ENCODE assay signal across 22 mouse cellular contexts in the genomic region with DNA sequence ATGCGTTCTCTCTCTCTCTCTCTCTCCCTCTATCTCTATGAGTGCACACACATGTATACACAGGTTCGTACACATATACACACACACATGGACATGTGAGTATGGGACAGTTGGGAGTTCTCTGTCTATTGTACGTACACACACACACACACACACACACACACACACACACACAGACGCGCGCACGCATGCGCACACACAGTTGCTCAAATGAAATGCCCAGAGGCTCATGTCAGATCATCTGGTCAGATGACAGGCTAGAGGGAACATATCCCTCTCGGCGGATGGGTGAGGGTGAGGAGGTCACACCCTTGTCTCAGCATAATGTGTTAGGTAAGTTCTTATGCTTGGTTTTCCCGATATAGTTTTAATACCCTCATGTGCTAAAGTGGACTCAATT.
DNase-seq lines count a peak whose midpoint lies in the region; ATAC-seq and TF ChIP-seq lines count a peak whose summit lies in the region.
"Had no signal": no experiment of that assay in that cellular context is flagged by ENCODE, and none has a peak within 500 bp of the region (broad histone marks: within the 10 kb centered on the region; RNA-seq: fewer than 3 reads in every experiment).

No protein-coding gene starts in this region.

- no peak overlapping the region for H3K9ac ChIP-seq in heart, postnatal 0 days (replicated peaks; ENCODE audit: low read depth, low read length)
- H3K9ac ChIP-seq: embryonic facial prominence, embryonic 15.5 days; hindbrain, embryonic 14.5 days; midbrain, embryonic 15.5 days had no signal

- 81% methylated on average over 11 of the region's 11 CpGs for WGBS in heart, embryonic 10.5 days
- WGBS in heart, postnatal 0 days: 81% methylated on average over 11 of the region's 11 CpGs

- intact Hi-C loops in heart, postnatal 10 days (cut with DNase I): no loop called here

- no peaks in the 10 kb centered on the region for H3K36me3 ChIP-seq in heart, embryonic 10.5 days
- no peaks in the 10 kb centered on the region for H3K36me3 ChIP-seq in heart, postnatal 0 days (replicated peaks; ENCODE audit: control insufficient read depth, insufficient read depth, low read length)
- H3K36me3 ChIP-seq in megakaryocyte, embryonic 14.5 days (replicated peaks; ENCODE audit: low read length): no peaks in the 10 kb centered on the region
- H3K36me3 ChIP-seq: embryonic facial prominence, embryonic 15.5 days; G1E; midbrain, embryonic 15.5 days had no signal

- no peak for ATAC-seq in heart, postnatal 0 days (ENCODE audit: insufficient read depth, low read depth)
- ATAC-seq in megakaryocyte, adult 5-6 weeks (ENCODE audit: poor library complexity, severe bottlenecking): no peak
- ATAC-seq in megakaryocyte progenitor cell, adult 5-6 weeks (replicated peaks; ENCODE audit: poor library complexity): peak; percentile 4; the same call in 1 of the 2 replicates
- ATAC-seq: midbrain, embryonic 15.5 days had no signal

- no peaks in the 10 kb centered on the region for H3K9me3 ChIP-seq in heart, embryonic 10.5 days
- no peaks in the 10 kb centered on the region for H3K9me3 ChIP-seq in heart, postnatal 0 days (replicated peaks; ENCODE audit: control insufficient read depth, low read length)
- H3K9me3 ChIP-seq in megakaryocyte, embryonic 14.5 days: no peaks in the 10 kb centered on the region
- H3K9me3 ChIP-seq: embryonic facial prominence, embryonic 15.5 days; G1E; midbrain, embryonic 15.5 days had no signal

- H3K27ac ChIP-seq in heart, embryonic 10.5 days: peak overlapping the region; percentile 80
- peak overlapping the region; percentile 60 for H3K27ac ChIP-seq in heart, postnatal 0 days (ENCODE audit: low read depth)
- H3K27ac ChIP-seq: embryonic facial prominence, embryonic 15.5 days; hindbrain, embryonic 14.5 days; left cerebral cortex, adult 2 months; midbrain, embryonic 15.5 days had no signal

- H3K4me2 ChIP-seq in heart, postnatal 0 days (ENCODE audit: low read depth, low read length): no peak overlapping the region
- H3K4me2 ChIP-seq: embryonic facial prominence, embryonic 15.5 days; hindbrain, embryonic 14.5 days; midbrain, embryonic 15.5 days had no signal

- H3K4me1 ChIP-seq in heart, embryonic 10.5 days: peaks cover 52% of the 10 kb centered on the region
- H3K4me1 ChIP-seq in heart, postnatal 0 days (ENCODE audit: control insufficient read depth, insufficient read depth): peaks cover 21% of the 10 kb centered on the region
- peaks cover 67% of the 10 kb centered on the region for H3K4me1 ChIP-seq in megakaryocyte, embryonic 14.5 days
- H3K4me1 ChIP-seq: embryonic facial prominence, embryonic 15.5 days; midbrain, embryonic 15.5 days had no signal

- TF ChIP-seq EP300 in heart, postnatal 0 days (IDR thresholded peaks at IDR 0.05; ENCODE audit: low read depth): no peak

- no peak overlapping the region for H3K4me3 ChIP-seq in heart, embryonic 10.5 days
- no peak overlapping the region for H3K4me3 ChIP-seq in heart, postnatal 0 days (ENCODE audit: low read depth, low read length)
- H3K4me3 ChIP-seq in megakaryocyte, embryonic 14.5 days (replicated peaks): peak overlapping the region; percentile 76
- H3K4me3 ChIP-seq: embryonic facial prominence, embryonic 15.5 days; left cerebral cortex, adult 2 months; midbrain, embryonic 15.5 days; myocyte had no signal

- DNase-seq in heart, embryonic 10.5 days (ENCODE audit: low spot score): no peak
- no peak for DNase-seq in heart, adult 8-10 months (ENCODE audit: low spot score)
- DNase-seq in heart, postnatal 0 days (ENCODE audit: low spot score): no peak
- no peak for DNase-seq in heart, postnatal 10 days
- DNase-seq in left cerebral cortex, adult 18-20 months (ENCODE audit: low spot score in 2 of 2): no peak
- DNase-seq: cerebellum, adult 18-20 months; cerebellum, postnatal 25 days; embryo, embryonic 11 days; kidney, adult 8-10 months; kidney, postnatal 14 days; left cerebral cortex, postnatal 4 days; right cerebral cortex, postnatal 14 days; spleen, adult 18-20 months had no signal

- no peaks in the 10 kb centered on the region for H3K27me3 ChIP-seq in heart, embryonic 10.5 days (ENCODE audit: insufficient read depth, poor library complexity, severe bottlenecking)
- H3K27me3 ChIP-seq in heart, postnatal 0 days (ENCODE audit: control insufficient read depth, insufficient read depth, low read length): no peaks in the 10 kb centered on the region
- H3K27me3 ChIP-seq in megakaryocyte, embryonic 14.5 days (replicated peaks): peaks cover 14% of the 10 kb centered on the region
- H3K27me3 ChIP-seq: embryonic facial prominence, embryonic 15.5 days; midbrain, embryonic 15.5 days had no signal

- no peak for TF ChIP-seq CTCF in heart, postnatal 0 days (IDR thresholded peaks at IDR 0.05; ENCODE audit: low read depth)
